Mouse (Mus musculus) adrenal gland, adult 2 months (tissue): ENCODE results near the gene Mob3c. TPM values are rescaled to one million over a fixed set of nuclear protein-coding genes. Genes with fewer than 3 reads are reported as not detected.
A peak's percentile ranks its signal among the peaks of the same experiment; 100 is the strongest.

Source experiments
- DNase-seq: peaks from one replicate; pipeline ENCODE4 v3.0.0; 2021
- polyA plus RNA-seq: library from polyadenylated mRNA; depleted of rRNA; stranded (reverse); fragments of >200 nt; gene quantifications from 2 replicates; pipeline ENCODE4 v1.2.3, GENCODE M21; 2012
- total RNA-seq, 2 experiments: library from RNA; stranded (reverse); gene quantifications; 2 replicates each; pipeline ENCODE4 v1.2.3; 2021

Gene Mob3c
- total and polyA plus RNA-seq, 3 experiments: 11.0 to 37.9 (median 13.2) TPM

DNA sequence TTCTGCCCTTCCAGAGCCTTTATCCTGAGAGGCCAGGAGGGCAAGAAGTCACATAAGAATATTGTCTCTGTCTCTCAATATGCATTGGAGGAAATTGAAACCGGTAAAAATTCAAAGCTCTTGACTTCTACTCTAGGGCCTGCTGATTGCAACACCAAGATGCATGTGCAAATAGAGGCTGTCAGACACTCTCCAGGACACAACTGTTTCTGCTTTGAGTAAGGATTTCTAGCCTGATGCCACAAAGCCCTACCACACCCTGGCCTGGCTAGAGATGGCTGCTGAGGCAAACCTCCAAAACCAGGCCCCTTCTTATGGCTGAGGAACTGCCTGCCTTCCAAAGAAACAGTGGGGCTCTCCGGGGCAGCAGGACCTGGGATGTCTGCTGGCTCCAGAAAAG lies 7.7 kb downstream of the Mob3c start:
- no peak for DNase-seq

DNA sequence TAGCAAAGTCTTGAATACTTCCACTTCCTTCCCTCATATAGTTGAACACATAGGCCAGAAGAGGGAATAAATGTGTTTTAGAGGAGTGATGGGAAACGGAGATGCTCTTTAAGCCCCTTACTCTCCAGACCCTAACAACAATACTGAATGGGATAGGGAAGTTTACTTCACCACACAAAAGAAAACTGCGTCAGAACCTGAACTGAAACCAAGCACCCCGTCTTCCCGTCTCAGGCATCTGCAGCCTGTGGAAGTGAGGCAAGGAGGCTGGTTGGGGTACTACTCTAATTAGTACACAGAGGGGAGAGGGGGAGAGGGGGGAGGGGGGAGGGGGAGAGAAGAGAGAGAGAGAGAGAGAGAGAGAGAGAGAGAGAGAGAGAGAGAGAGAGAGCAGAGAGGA lies 10.3 kb downstream of the Mob3c start:
- no peak for DNase-seq

DNA sequence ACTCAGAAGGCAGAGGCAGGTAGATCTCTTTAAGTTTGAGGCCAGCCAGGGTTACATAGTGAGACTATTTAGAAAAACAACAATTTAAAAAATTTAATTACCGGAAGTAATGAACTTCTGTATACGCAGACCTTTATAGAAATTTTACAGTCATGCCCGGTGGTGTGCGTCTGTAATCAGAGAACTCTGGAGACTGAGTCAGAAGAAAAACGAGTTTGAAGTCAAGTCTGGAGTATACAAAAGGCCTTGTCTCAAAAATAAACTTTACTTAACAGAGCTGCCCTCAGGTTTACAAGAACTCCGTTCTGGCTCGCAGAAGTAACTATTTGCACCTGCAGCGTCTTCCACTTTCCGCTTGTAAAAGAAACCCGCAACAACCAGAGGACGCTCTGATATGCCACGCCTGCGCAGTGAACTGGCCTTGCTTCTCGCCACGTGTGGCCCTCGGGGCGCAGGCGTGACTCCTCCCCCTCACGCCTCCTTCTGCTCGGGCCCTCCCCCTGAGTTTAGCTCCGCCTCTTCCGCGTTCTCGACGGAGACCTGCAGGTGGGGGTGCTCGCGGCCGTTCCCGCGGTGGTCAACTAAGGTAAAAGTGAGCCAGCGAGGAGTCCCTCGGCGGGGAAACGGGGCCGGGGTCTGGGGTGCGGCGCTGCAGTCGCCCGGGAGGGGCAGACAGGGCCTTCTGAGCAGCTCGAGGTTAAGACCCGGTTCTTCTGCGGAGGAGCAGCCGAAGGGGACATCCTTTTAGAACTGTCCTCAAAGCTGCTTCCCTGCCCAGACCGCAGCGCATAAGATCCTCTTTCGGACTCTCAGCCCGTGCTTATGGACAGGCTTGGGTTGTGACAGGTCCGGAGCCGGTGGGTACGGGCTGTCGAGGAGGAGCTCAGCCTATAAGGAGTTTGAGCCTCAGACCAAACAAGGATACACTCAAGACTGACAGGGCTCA lies 11.1 kb downstream of the Mob3c start, which contains the start of gene Mknk1:
Gene Mknk1 (plus strand): TSS at position 503 of the 946 bp plus-strand sequence.
- DNase-seq: peak; percentile 95

DNA sequence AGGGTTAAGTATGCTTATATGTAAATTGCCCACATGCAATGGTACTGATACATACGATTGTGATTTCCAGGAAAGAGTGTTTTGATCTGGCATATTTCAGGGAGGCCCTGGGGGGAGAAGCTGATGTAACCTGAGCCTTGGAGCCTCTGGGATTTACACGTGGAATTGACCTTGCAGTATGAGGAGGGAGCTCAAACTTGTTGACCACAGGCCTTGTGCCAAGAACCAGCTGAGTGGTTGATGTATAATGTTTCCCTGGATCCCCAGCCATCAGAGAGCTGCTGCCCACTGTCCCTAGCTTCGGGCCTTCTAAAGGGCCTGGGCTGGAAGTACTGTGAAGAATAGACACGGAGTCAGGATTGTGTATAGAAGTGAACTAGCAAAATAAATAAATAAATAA lies 12.1 kb downstream of the Mob3c start:
- no peak for DNase-seq

DNA sequence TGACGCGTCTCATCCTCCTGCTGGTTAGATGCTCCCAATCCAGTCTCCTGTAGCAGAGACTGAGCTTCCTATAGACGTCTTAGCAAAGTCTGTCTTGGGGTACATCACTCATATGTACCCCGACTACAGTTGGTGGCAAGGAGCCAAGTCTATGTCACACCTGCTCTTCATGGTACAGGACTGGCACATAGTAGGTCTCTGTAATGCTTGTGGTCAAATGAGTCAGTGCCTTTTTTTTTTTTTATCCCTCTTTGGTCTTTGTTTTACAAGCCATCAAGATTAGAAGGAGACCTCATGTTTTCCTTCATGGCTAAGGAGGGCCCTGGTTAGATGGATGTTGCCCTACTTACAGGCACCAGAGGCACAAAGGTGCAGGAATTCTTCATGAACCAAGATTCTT lies 12.9 kb downstream of the Mob3c start:
- DNase-seq: no peak

DNA sequence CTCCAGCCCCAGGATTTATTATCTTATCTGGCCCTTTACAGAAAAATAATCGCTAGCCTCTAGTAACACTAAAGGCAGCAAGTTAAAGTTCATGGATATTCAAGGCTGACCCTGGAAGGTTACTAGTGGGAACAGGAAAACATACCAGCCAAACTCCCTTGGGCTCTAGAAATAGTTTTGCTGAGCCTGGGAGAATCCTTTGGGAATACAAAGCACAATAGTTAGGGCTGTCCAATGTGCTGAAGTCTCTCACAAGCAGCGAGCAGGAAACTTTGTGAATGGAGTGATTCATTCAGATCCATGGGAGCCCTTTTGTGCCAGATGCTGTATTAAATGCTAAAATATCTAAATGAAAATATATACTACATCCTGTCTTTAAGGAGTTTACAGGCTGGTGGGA lies 18.8 kb downstream of the Mob3c start:
- no peak for DNase-seq

DNA sequence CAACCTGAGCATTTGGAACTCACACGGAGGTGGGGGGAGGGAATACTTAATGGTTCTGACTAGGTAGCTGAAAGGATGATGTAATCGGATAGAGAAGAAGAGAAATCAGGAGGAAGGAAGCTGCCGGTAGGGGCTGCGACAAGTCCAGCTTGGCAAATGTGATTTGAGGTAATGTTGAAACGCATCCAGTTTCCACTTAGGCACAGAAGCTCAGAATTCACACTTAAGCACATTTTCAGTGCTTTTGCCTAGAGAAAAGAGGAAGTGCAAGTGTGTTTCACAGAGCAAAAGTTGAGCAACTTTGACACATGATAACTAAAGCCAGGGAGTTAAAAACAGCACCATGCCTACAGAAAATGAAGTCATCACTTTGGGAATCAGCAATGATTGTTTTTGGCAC lies 19.5 kb downstream of the Mob3c start:
- DNase-seq: no peak

DNA sequence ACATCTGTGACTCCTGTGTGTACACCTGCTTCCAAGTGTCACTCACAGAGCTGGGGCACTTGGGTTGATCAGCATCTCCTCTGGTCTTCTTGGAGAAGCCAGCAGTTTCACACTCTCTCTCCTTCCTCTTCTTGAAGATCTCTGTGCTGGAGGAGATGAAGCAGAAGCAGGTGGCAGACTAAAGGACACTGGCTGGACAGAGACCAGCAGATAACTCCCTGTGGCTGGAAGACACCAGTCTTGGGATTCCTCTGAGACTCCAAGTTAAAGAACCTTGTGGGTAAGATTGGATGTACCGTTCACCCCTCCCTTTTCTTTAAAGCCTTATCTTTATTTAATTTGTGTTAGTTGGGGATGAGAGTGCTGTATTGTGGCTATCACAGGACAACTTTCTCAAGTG lies 20.2 kb downstream of the Mob3c start:
- DNase-seq: no peak

DNA sequence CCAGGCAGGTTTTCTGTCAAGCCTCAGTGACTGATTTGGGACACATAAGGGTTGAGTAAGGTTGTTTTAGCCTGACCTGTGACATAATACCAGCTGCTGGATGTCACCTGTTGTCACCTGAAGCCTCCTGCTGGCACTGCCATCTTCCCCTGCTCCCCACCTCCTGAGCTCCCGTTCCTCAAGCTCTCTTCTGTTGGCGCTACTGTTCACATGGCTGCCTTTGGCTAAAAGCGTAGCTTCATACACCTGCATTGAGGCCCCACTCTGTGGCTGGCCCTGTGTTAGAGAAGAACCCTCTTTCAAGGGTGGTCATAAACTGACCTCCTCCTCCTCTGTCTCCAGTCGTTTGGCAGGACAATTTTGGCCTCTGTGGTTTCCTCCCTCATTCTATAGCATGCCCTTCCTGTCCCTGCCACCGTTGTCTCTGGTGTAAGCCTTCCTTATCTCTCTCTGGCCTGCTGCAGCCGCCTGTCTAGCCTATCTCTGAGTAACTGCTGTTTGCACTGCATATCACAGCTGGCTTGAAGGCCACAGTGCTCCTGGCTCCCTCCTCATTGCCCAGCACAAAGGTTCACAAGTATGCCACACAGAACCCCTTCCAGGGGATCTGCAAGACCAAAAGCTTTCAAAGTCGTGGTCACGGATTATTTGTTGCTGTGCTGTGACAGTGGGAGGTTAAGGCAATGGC lies 21.2 kb downstream of the Mob3c start:
- no peak for DNase-seq

DNA sequence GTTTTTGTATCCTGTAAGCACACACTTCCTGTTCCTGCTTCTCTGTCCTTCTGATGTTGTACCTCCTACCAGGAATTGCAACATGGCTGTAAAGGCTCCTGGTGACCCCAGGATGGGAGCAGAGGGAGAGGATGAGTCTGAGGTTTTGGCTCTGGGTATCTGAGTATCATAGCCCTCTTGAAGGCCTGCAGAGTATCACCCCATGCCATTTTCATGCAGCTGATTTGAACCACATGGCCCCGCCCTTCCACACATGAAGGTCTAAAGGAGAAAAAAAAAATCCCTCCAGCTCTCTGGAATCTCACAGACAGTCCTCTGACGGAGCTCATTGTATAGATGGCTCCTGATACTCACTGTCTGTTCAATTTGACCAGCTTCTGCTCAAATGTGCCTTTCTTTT lies 22.2 kb downstream of the Mob3c start:
- no peak for DNase-seq

DNA sequence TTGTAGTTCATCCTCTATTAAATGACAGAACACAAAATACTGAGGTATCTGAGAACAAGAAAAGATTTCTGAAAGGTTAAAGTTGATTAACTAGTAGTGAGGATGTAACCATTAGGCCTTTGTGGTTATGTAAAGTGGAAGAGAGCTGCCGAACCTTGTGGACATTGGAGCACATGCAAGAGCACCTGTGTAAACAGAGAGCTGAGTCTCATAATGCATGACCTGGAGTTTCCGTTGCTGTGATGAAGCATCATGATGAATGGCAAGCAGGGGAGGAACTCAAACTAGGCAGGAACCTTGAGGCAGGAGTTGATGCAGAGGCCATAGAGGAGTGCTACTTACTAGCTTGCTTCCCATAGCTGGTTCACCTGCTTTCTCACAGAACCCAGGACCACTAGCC lies 22.7 kb downstream of the Mob3c start:
- DNase-seq: no peak

DNA sequence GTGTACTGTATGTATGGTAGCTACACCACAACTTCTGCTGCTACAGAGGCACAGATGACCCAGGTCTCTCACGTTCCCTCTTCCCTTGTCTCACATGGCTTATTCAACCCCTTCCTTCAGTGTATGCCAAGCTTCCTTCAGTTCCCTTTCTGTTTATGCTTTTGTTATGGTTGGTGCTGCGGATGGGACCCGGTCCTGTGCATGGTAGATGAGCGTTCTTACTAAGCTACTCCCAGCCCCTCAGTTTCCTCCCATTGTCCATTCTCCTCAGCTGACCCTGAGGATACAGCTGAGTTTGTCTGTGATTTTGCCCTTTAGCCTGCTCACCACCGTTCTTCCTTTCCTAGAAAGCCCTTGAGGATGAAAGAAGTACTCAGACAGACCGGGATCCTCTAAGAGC lies 23.7 kb downstream of the Mob3c start:
- DNase-seq: no peak

DNA sequence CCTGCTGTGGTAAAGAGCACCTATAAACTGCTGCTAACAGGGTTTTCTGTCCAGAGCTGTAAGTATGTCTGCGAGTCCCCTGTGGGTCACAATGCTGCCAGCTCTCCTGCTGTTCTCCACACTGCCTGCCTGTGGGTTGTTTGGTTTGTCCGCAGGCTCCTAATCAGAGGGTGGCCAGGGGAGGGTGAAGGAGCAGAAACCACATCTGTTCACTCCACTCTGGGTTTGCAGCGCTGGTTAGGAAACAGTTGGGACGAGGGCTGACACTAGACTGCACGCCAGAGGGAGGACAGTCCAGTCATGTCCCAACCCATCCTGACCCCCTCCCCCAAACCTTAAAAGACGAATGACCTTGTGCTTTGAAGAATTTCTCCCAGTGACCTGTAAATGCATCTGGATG lies 27.2 kb downstream of the Mob3c start:
- DNase-seq: no peak

DNA sequence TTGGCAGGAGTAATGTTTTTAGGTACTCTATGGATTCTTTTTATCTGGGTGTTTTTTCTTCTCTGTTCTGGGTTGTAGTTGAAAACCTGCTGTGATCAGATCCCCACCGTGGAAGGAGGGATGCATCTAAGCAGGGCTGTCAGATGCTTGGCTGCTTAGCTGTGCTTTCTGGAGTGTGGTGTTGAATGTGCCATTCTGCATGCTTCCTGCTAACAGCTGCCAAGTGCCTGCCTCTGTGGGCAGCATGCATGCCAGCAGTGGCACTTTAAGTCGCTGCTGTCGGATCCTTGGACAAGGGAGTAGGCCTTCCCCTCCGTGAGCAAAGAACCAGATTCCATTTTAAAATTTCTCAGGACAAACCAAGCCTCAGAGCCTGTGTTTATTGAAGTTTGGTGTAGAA lies 27.7 kb downstream of the Mob3c start:
- no peak for DNase-seq

DNA sequence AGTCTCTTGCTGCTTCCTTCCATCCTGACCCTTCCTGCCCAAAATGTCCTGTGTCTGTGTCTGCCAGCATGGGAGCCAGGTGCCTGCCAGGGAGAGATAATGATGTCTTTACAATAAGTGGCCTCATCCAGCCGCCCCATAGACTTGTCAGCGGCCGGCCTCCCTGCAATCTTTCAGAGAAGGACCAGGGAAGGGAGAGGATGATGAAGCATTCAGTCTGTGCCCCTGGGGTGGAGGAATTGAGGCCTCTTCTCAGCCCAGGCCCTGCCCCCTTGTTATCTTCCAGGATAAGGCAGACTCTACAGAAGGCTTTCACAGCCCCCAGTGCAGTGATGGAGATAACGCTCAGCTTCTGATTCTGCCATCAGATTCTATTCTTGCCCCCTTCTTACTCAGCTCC lies 28.4 kb downstream of the Mob3c start:
- no peak for DNase-seq

DNA sequence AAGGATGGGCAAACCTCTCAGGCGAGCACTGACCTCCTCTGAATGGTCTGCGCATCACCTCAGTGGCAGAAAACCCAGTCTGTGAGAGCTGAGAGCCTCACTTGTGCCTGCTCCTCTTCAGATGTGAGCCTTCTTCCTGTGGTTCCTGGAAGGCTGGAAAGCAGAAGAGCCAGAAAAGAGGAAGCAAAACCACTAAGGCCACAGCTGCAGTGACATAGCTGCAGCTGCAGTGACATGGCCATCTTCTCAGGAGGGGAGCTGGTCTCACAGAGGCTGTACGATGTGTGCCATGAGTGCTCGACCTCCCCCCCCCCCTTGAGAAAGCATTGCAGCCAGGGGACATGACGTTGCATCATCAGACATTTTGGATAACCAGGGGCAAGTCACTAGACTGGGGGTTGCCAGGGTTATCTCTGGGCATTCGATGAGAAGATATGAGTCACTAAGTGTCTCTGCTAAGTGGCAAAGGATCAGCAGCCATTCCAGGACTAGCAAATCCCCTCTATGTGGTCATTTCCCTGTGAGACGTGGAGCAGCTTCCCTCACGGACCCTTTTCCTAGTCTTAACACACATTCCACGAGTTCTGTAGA lies 29.5 kb downstream of the Mob3c start:
- peak; percentile 27 for DNase-seq

DNA sequence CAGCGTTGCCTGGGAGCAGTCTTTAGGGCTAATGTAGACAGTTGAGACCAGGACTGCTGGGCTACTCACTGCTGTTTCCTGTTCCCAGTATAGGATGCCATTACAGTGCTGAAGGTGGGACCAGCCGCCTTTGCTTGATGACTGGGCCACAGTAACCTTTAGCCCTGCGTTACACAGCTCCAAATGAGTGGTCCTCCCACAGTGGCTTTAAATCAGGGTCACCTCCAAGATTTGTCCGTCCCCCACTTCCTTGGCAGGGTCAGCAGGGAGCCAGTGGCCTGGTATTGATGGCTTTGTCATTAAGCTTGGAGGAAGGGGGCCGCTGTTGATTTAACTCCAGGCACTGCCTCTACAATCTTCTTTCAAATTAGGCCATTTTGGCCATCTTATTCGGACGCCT lies 35.5 kb downstream of the Mob3c start:
- no peak for DNase-seq

DNA sequence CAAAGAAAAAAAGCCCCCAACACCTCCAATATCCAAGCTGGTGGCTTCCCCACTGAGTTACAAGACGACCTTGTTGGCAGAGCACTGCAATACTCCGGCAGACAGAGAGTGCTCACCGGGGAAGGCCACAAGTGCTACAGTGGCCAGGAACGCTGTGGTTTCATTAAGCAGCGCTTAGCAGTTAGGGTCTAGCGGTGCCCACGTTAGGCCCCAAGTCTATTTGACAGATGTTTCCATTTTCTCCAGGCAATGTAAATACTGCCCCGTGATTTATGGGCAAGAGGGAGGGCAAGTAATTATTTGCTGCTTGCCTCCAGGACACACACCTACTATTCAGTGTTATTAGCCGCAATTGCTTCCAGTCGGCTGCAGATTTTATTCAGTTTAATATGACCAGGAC lies 36.0 kb downstream of the Mob3c start:
- no peak for DNase-seq

DNA sequence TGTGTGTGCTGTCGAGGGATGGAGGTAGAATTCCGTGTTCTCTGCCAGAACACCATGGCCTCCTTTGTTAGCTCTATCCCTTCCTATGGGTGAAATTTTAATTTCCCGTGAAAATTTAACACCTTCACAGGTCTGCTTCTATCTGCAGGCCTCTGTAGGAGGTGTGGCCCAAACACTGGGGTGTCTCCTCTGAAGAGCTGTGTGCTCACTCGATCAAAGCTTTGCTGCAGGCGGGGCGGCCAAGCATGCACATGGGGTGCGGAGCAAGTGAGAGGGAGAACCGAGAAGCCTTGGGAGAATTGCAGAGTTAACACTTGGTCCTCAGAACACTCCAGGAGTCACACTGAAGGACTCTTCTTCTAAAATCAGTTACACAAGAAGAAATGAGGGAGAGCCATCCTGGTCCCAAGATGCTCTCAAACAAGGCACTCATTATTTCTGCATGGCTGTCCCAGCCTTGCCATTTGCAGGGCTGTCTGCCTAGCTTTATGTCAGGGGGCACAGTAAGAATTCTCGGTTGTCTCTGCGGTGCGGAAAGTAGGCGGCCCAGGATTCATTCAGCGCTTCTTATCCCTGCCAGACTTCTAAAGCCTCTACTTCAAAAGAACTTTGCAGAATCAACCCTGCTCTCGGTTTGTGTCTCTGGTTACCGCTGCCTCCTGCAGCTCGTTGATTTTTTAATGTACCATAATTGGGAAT lies 41.8 kb downstream of the Mob3c start:
- no peak for DNase-seq

DNA sequence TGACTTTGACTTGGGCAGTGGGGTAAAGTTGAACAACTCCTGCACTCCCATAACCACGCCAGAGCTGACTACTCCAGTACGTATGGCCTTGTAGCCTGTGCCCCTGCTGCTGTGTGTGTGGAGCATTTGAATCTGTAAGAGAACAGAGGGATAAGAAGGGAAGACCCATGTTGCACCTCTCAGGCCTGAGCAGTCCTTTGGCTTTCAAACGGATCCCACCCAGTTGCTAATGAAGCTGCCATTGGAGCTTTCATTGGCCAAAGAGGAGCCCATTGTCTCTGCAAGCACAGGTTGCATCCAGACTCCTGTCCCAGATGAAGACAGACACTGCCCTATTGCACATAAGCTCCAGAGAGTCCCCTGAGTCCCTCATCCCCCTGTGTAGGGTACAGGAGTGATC lies 45.3 kb downstream of the Mob3c start:
- DNase-seq: no peak

DNA sequence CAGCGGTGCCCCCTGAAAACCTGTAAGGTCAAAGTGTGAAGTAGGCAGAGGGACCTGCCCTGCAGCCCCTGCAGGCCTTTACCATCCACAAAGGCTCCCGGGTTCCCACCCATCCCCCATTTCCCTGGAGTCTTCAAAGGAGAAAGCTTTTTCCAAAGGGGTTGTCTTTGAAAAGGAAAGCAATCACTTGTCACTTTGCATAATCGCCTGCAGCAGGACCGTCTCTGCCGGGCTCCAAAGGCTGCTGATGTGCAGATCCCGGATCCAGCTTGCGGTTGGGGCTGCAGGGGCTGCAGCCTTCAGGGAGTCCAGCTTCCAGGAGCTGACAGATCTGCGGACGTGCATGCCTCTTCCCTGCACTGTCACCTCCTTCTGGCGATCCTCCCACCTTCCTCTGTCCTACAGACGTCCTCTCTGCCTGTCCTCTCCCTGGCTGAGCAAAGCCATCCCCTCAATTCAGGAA lies 50.4 kb downstream of the Mob3c start:
- no peak for DNase-seq

DNA sequence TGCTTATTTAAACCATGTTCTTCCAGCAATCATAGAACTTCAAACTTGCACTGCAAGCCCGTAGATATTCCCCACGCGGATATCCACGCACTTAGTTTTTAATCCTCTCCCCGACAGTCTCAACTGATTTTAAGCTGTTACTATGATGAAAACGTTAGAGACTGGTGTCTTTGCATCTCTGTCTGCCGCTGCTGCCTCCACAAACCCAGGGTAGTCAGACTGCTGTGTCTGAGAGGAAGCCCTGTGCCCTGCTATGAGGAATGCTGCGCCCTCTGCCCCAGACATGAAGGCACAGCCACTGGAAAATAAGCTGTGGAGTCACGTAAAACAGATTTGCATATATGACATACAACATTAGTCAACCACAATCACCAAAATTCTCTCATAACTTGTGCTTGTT lies 50.9 kb downstream of the Mob3c start:
- no peak for DNase-seq
